Mouse (Mus musculus): ENCODE measurements around the gene Timd2.

DNA sequence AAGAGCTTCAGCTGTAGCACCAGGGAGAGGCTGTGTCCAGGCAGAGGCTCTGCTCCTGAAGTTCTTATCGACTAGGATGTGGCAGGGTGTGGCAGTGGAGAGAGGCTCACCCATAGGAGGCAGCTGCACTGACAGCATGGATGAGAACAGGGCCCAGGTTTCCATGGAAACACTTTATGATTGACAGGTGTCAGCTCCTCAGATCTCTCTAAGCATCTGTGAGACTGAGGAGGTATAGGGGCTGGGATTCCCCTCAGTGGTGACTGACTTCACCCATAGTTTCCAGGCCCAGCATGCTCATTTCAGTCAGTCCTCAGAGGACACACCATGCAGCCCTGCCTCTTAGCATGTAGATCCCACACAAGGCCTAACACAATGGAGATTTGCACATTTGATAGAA lies 24.0 kb downstream of the Timd2 start:
- TF ChIP-seq GATA1 (IDR thresholded peaks at IDR 0.05; ENCODE audit: borderline replicate concordance, low read length) (no peak), FLI1 (IDR thresholded peaks at IDR 0.05; ENCODE audit: low read length) (no peak)
